ENCODE assay signal across 25 mouse cellular contexts in the genomic region with DNA sequence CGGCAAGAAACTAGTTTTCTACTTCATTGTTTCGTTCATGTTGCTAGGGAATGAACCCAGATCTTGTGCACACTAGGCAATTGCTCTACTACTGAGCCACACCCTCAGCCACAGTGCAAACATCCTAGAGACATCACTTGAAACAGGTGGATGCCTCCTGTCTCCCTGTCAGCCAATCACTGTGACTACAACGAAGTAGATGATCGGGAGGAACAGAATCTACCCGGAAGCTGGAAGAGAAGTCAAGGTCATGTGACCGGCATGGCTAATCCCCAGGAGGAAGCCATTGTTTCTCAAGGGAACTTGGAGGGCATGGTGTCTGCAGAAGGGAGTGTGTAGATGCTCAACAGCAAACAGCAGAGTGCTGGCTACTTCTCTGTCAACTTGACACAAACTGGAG.
"Had no signal": no experiment of that assay in that cellular context is flagged by ENCODE, and none has a peak within 500 bp of the region (broad histone marks: within the 10 kb centered on the region; RNA-seq: fewer than 3 reads in every experiment).

No protein-coding gene starts in this region.

- H3K4me1 ChIP-seq: heart, embryonic 12.5 days; hindbrain, embryonic 12.5 days; kidney, embryonic 15.5 days; limb, embryonic 13.5 days; limb, embryonic 15.5 days; liver, embryonic 12.5 days had no signal

- H3K4me3 ChIP-seq: gastrocnemius, adult 2 months; heart, adult 2 months; heart, embryonic 12.5 days; hindbrain, embryonic 10.5 days; hindbrain, embryonic 12.5 days; kidney, embryonic 15.5 days; layer of hippocampus, adult 2 months; limb, embryonic 13.5 days; limb, embryonic 15.5 days; liver, embryonic 12.5 days had no signal

- H3K9me3 ChIP-seq: heart, embryonic 12.5 days; hindbrain, embryonic 10.5 days; hindbrain, embryonic 12.5 days; kidney, embryonic 15.5 days; limb, embryonic 13.5 days; limb, embryonic 15.5 days; liver, embryonic 12.5 days had no signal

- H3K36me3 ChIP-seq: heart, embryonic 12.5 days; hindbrain, embryonic 10.5 days; hindbrain, embryonic 12.5 days; kidney, embryonic 15.5 days; limb, embryonic 13.5 days; limb, embryonic 15.5 days; liver, embryonic 12.5 days had no signal

- DNase-seq: gastrocnemius, adult 2 months; gastrocnemius, postnatal 10 days; gastrocnemius, postnatal 25 days; heart, adult 2 months; heart, postnatal 10 days; heart, postnatal 4 days; kidney, adult 11 months; kidney, adult 2 months; kidney, adult 9 months; kidney, postnatal 25 days; kidney, postnatal 4 days; layer of hippocampus, adult 9-11 months; layer of hippocampus, postnatal 36 days; left cerebral cortex, postnatal 4 days had no signal

- H3K27ac ChIP-seq: gastrocnemius, adult 2 months; heart, adult 2 months; hindbrain, embryonic 10.5 days; hindbrain, embryonic 12.5 days; hindbrain, embryonic 14.5 days; kidney, embryonic 15.5 days; kidney, postnatal 0 days; layer of hippocampus, adult 2 months; limb, embryonic 13.5 days; limb, embryonic 15.5 days; liver, embryonic 12.5 days; liver, embryonic 14.5 days had no signal

- H3K27me3 ChIP-seq: heart, embryonic 12.5 days; hindbrain, embryonic 12.5 days; kidney, embryonic 15.5 days; limb, embryonic 13.5 days; limb, embryonic 15.5 days had no signal
